In the genomic region with DNA sequence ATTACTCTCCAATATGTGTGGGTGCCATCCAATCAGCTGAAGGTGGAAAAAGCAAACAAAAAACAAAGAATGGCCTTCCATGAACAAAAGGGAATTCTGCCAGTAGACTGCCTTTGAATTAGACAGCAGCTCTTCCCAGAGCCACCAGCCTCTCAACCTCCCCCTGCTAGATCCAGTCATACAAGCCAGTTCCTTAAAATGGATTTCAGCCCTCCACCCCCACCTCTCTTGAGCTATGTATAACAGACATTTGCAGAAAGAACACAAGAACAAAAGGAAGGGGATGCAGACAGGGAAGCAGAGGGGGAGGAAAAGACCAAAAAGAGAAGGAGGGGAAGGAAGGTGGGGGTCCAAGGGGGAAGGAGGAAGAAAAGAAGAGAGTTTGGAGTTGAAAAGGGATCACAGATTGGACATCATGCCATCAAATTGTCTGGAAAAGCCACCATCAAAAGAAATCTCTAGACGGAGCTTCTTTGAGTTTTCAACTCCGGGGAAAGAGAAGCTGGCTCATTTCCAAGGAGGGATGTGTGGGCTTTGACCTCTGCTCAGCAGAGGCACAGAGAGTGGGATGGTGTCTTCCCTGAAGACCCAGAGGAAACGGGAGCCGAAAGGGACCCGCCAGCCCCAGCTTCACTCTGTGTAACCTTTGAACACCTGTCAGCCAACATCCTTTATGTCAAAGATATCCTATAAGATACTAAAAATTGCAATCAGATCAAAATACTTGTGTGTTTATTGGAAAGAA, we compare ENCODE assay signal across 14 mouse cellular contexts.
A peak's percentile ranks its signal among the peaks of the same experiment; 100 is the strongest.
DNase-seq lines count a peak whose midpoint lies in the region; ATAC-seq and TF ChIP-seq lines count a peak whose summit lies in the region.
"Had no signal": no experiment of that assay in that cellular context is flagged by ENCODE, and none has a peak within 500 bp of the region (broad histone marks: within the 10 kb centered on the region; RNA-seq: fewer than 3 reads in every experiment).

No protein-coding gene starts in this region.

- intact Hi-C loops in gastrocnemius, adult 2 months (cut with DNase I), result no loop called here

- no peak for TF ChIP-seq POLR2A in brain, embryonic 14.5 days (IDR thresholded peaks at IDR 0.05; ENCODE audit: borderline replicate concordance, extremely low read depth, insufficient read depth, insufficient read length, poor library complexity, severe bottlenecking)

- H3K4me2 ChIP-seq in kidney, embryonic 15.5 days, result no peak overlapping the region
- no peak overlapping the region for H3K4me2 ChIP-seq in kidney, embryonic 14.5 days (replicated peaks; ENCODE audit: low read depth, low read length)
- H3K4me2 ChIP-seq in hindbrain, embryonic 12.5 days (replicated peaks), result no peak overlapping the region
- H3K4me2 ChIP-seq in neural tube, embryonic 15.5 days, result no peak overlapping the region
- H3K4me2 ChIP-seq: limb, embryonic 13.5 days; stomach, embryonic 15.5 days had no signal

- DNase-seq in 416B (ENCODE audit: low read depth), result peak; percentile 5
- DNase-seq in brain, embryonic 14.5 days (ENCODE audit: low read depth), result peak; percentile 85
- no peak for DNase-seq in gastrocnemius, adult 2 months
- DNase-seq in spleen, postnatal 14 days (ENCODE audit: low spot score in 2 of 2), result no peak
- DNase-seq: cerebellum, postnatal 14 days; heart, adult 18-20 months; lung, postnatal 14 days had no signal

- no peak for ATAC-seq in kidney, embryonic 15.5 days (replicated peaks; ENCODE audit: low FRiP score)
- ATAC-seq in kidney, embryonic 14.5 days (ENCODE audit: low FRiP score, low TSS enrichment), result no peak
- peak; percentile 50; the same call in 1 of the 2 replicates for ATAC-seq in hindbrain, embryonic 12.5 days (ENCODE audit: low FRiP score)
- no peak for ATAC-seq in neural tube, embryonic 15.5 days (ENCODE audit: low FRiP score)

- H3K27ac ChIP-seq in kidney, embryonic 15.5 days, result peak overlapping the region; percentile 32; the same call in 1 of the 2 replicates
- no peak overlapping the region for H3K27ac ChIP-seq in kidney, embryonic 14.5 days (ENCODE audit: low read depth, low read length)
- H3K27ac ChIP-seq in hindbrain, embryonic 12.5 days, result no peak overlapping the region
- no peak overlapping the region for H3K27ac ChIP-seq in gastrocnemius, adult 2 months
- no peak overlapping the region for H3K27ac ChIP-seq in neural tube, embryonic 15.5 days (replicated peaks)
- H3K27ac ChIP-seq: limb, embryonic 13.5 days; stomach, embryonic 15.5 days had no signal

- no peak overlapping the region for H3K9ac ChIP-seq in kidney, embryonic 15.5 days
- no peak overlapping the region for H3K9ac ChIP-seq in kidney, embryonic 14.5 days (ENCODE audit: low read depth, low read length)
- H3K9ac ChIP-seq in hindbrain, embryonic 12.5 days, result no peak overlapping the region
- H3K9ac ChIP-seq in neural tube, embryonic 15.5 days (replicated peaks), result no peak overlapping the region
- H3K9ac ChIP-seq: limb, embryonic 13.5 days; stomach, embryonic 15.5 days had no signal

- no peaks in the 10 kb centered on the region for H3K27me3 ChIP-seq in kidney, embryonic 15.5 days
- no peaks in the 10 kb centered on the region for H3K27me3 ChIP-seq in kidney, embryonic 14.5 days (ENCODE audit: control insufficient read depth, insufficient read depth, low read length)
- H3K27me3 ChIP-seq in hindbrain, embryonic 12.5 days, result no peaks in the 10 kb centered on the region
- no peaks in the 10 kb centered on the region for H3K27me3 ChIP-seq in neural tube, embryonic 15.5 days (replicated peaks)
- H3K27me3 ChIP-seq: limb, embryonic 13.5 days; stomach, embryonic 15.5 days had no signal

- H3K4me3 ChIP-seq in kidney, embryonic 15.5 days (replicated peaks), result no peak overlapping the region
- H3K4me3 ChIP-seq in kidney, embryonic 14.5 days (ENCODE audit: low read length), result no peak overlapping the region
- no peak overlapping the region for H3K4me3 ChIP-seq in hindbrain, embryonic 12.5 days
- H3K4me3 ChIP-seq in gastrocnemius, adult 2 months, result no peak overlapping the region
- H3K4me3 ChIP-seq in neural tube, embryonic 15.5 days (replicated peaks), result no peak overlapping the region
- H3K4me3 ChIP-seq: erythroblast, embryonic 14.5 days; limb, embryonic 13.5 days; stomach, embryonic 15.5 days had no signal

- no peak for TF ChIP-seq CTCF in brain, embryonic 14.5 days (IDR thresholded peaks at IDR 0.05; ENCODE audit: borderline replicate concordance, extremely low read depth, insufficient read depth, insufficient read length)
- TF ChIP-seq CTCF in gastrocnemius, adult 2 months (IDR thresholded peaks at IDR 0.05), result no peak

- no peaks in the 10 kb centered on the region for H3K4me1 ChIP-seq in kidney, embryonic 15.5 days
- H3K4me1 ChIP-seq in kidney, embryonic 14.5 days (ENCODE audit: control insufficient read depth, insufficient read depth, low read length), result no peaks in the 10 kb centered on the region
- H3K4me1 ChIP-seq in hindbrain, embryonic 12.5 days, result peaks cover 5% of the 10 kb centered on the region
- no peaks in the 10 kb centered on the region for H3K4me1 ChIP-seq in neural tube, embryonic 15.5 days
- H3K4me1 ChIP-seq: limb, embryonic 13.5 days; stomach, embryonic 15.5 days had no signal

- no peaks in the 10 kb centered on the region for H3K9me3 ChIP-seq in kidney, embryonic 15.5 days (replicated peaks)
- no peaks in the 10 kb centered on the region for H3K9me3 ChIP-seq in kidney, embryonic 14.5 days (ENCODE audit: control insufficient read depth, low read length)
- H3K9me3 ChIP-seq in hindbrain, embryonic 12.5 days (replicated peaks), result no peaks in the 10 kb centered on the region
- H3K9me3 ChIP-seq in neural tube, embryonic 15.5 days (replicated peaks), result no peaks in the 10 kb centered on the region
- H3K9me3 ChIP-seq: limb, embryonic 13.5 days; stomach, embryonic 15.5 days had no signal

- 25% methylated on average over 5 of the region's 5 CpGs for WGBS in kidney, embryonic 15.5 days
- 38% methylated on average over 5 of the region's 5 CpGs for WGBS in kidney, embryonic 14.5 days
- WGBS in hindbrain, embryonic 12.5 days, result 30% methylated on average over 5 of the region's 5 CpGs
- WGBS in neural tube, embryonic 15.5 days, result 34% methylated on average over 5 of the region's 5 CpGs

- H3K36me3 ChIP-seq in kidney, embryonic 15.5 days, result no peaks in the 10 kb centered on the region
- H3K36me3 ChIP-seq in kidney, embryonic 14.5 days (ENCODE audit: control insufficient read depth, insufficient read depth, low read length), result no peaks in the 10 kb centered on the region
- H3K36me3 ChIP-seq in hindbrain, embryonic 12.5 days, result no peaks in the 10 kb centered on the region
- no peaks in the 10 kb centered on the region for H3K36me3 ChIP-seq in neural tube, embryonic 15.5 days
- H3K36me3 ChIP-seq: limb, embryonic 13.5 days; stomach, embryonic 15.5 days had no signal

Comparison
In these comparisons a context has a peak if more than half of its experiments do, and no peak if none do; other contexts are left out.
1. DNase-seq: peak in 416B (single experiment) and brain, embryonic 14.5 days (single experiment); none in gastrocnemius, adult 2 months (single experiment) and spleen, postnatal 14 days (0 of 2).